8 mouse cellular contexts compared by ENCODE assay signal in the genomic region with DNA sequence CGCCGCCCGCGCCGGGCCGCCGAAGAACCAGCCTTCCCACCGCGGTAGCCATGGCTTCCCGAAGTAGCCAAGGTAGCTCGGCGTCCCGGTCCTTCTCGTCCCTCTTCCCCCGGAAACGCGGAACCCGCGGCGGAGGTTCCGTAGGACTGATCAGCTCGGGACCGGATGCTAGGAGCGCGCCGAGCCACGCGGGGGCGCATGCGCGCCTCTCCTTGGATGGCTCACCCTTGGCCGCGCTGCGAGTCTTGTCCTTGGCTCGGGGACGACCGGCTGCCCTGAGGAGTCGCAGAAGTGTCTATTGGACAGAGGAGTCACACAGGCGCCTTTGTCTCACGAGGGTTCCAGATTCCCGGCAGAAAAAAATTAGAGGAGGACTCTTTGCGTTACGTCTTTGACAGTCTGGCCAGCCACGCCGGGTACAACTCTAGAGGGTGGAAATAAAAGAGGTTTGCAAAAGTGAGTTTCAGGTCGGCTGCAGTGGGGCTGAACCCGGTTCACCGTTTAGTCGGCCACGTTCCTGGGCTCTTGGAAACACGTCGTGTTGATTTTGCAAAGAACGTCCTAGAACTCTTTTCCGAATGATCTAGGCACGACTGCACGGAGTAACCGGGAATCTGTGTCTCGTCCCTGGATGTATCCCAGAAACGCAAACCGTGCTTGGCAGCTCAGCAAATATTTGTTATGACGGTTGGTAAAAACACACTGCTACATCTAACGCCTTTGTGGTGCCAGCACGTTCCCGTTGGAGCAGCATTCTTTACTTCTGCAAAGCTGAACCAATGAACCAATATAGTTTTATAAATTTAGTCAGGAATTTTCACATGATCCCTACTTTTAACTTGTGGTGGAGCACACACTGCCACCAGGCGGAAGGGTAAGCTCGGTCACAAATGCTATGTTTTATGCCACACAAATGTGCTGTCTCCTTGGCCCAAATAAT. TPM values are rescaled to one million over a fixed set of nuclear protein-coding genes. Genes with fewer than 3 reads are reported as not detected.
DNase-seq lines count a peak whose midpoint lies in the region; ATAC-seq and TF ChIP-seq lines count a peak whose summit lies in the region.

A gene (minus strand): TSS at position 577 of the 940 bp plus-strand sequence.

- H3K27me3 ChIP-seq in heart, embryonic 11.5 days (ENCODE audit: control insufficient read depth, insufficient read depth, low read length): no peaks in the 10 kb centered on the region
- no peaks in the 10 kb centered on the region for H3K27me3 ChIP-seq in kidney, embryonic 16.5 days (ENCODE audit: insufficient read depth, low read length)
- H3K27me3 ChIP-seq in liver, adult 2 months (ENCODE audit: control insufficient read depth, insufficient read depth, low read length): no peaks in the 10 kb centered on the region
- H3K27me3 ChIP-seq in myocyte (ENCODE audit: control insufficient read depth, insufficient read depth, insufficient read length): no peaks in the 10 kb centered on the region
- no peaks in the 10 kb centered on the region for H3K27me3 ChIP-seq in splenic B cell, adult 2 months (ENCODE audit: control insufficient read depth, insufficient read depth, low read length, poor library complexity, severe bottlenecking)

- H3K4me1 ChIP-seq in heart, embryonic 11.5 days (ENCODE audit: control insufficient read depth, insufficient read depth, low read length): peaks cover 5% of the 10 kb centered on the region; the same call in 1 of the 2 replicates
- peaks cover 6% of the 10 kb centered on the region for H3K4me1 ChIP-seq in kidney, embryonic 16.5 days (ENCODE audit: insufficient read depth, low read length)
- H3K4me1 ChIP-seq in liver, adult 2 months (ENCODE audit: control insufficient read depth, insufficient read depth, low read length): peaks cover 10% of the 10 kb centered on the region

- TF ChIP-seq POLR2A in liver, adult 2 months (IDR thresholded peaks at IDR 0.05; ENCODE audit: extremely low read depth, insufficient read depth, low read length): 0 out of 2 replicates have a peak, but pooled peaks have one; percentile 43
- TF ChIP-seq POLR2A in myocyte (IDR thresholded peaks at IDR 0.05; ENCODE audit: insufficient read length, low read depth): peak; percentile 78

- peak within 1 kb of the TSS; percentile 74 for H3K4me3 ChIP-seq in heart, embryonic 11.5 days (ENCODE audit: low read depth, low read length)
- peak within 1 kb of the TSS; percentile 90 for H3K4me3 ChIP-seq in kidney, embryonic 16.5 days (ENCODE audit: low read length)
- peak within 1 kb of the TSS; percentile 77 for H3K4me3 ChIP-seq in liver, adult 2 months (ENCODE audit: insufficient read depth, low read depth, low read length)
- peak within 1 kb of the TSS; percentile 84 for H3K4me3 ChIP-seq in myocyte

- H3K79me2 ChIP-seq in liver, adult 2 months (ENCODE audit: control insufficient read depth, insufficient read depth, low read length): peaks cover 7% of the 10 kb centered on the region; the same call in 1 of the 2 replicates
- H3K79me2 ChIP-seq in myocyte (ENCODE audit: control insufficient read depth, insufficient read depth): peaks cover 14% of the 10 kb centered on the region

- peak; percentile 98 for ATAC-seq in erythroblast, adult 5-6 weeks (replicated peaks; ENCODE audit: low FRiP score, poor library complexity, severe bottlenecking)
- ATAC-seq in heart, embryonic 11.5 days (replicated peaks; ENCODE audit: insufficient number of reproducible peaks, low FRiP score, low TSS enrichment): peak; percentile 96
- peak; percentile 100 for ATAC-seq in kidney, embryonic 16.5 days (ENCODE audit: low FRiP score, low TSS enrichment)

- H3K9ac ChIP-seq in heart, embryonic 11.5 days (ENCODE audit: low read depth, low read length): peak within 1 kb of the TSS; percentile 81
- peak within 1 kb of the TSS; percentile 84 for H3K9ac ChIP-seq in kidney, embryonic 16.5 days (replicated peaks; ENCODE audit: low read length)
- H3K9ac ChIP-seq in liver, adult 2 months (ENCODE audit: low read depth, low read length): peak within 1 kb of the TSS; percentile 77

- 1% methylated on average over 65 of the region's 66 CpGs for WGBS in heart, embryonic 11.5 days (ENCODE audit: insufficient replicate concordance)
- under 1% methylated on average over 66 of the region's 66 CpGs for WGBS in kidney, embryonic 16.5 days
- under 1% methylated on average over 66 of the region's 66 CpGs for WGBS in liver, adult 2 months

- H3K27ac ChIP-seq in heart, embryonic 11.5 days (ENCODE audit: low read depth, low read length): peak within 1 kb of the TSS; percentile 43; the same call in 1 of the 2 replicates
- H3K27ac ChIP-seq in kidney, embryonic 16.5 days (ENCODE audit: low read length): peak within 1 kb of the TSS; percentile 51; the same call in 1 of the 2 replicates
- peak within 1 kb of the TSS; percentile 89 for H3K27ac ChIP-seq in liver, adult 2 months (replicated peaks; ENCODE audit: insufficient read depth, low read depth, low read length)

- TF ChIP-seq CTCF in liver, adult 2 months (IDR thresholded peaks at IDR 0.05; ENCODE audit: low read depth, low read length): peak; percentile 90

- no peak within 1 kb of the TSS for H3ac ChIP-seq in myocyte (ENCODE audit: control insufficient read depth, insufficient read length)

- H3K36me3 ChIP-seq in heart, embryonic 11.5 days (ENCODE audit: control insufficient read depth, insufficient read depth, low read length): no peaks in the 10 kb centered on the region
- peaks cover 16% of the 10 kb centered on the region for H3K36me3 ChIP-seq in kidney, embryonic 16.5 days (ENCODE audit: insufficient read depth, low read length)
- H3K36me3 ChIP-seq in liver, adult 2 months (ENCODE audit: control insufficient read depth, insufficient read depth, low read length): peaks cover 16% of the 10 kb centered on the region; the same call in 1 of the 2 replicates
- H3K36me3 ChIP-seq in myocyte (ENCODE audit: control insufficient read depth, insufficient read depth): peaks cover 19% of the 10 kb centered on the region
- 0 out of 2 replicates have a peak, but pooled peaks cover 3% of the 10 kb centered on the region for H3K36me3 ChIP-seq in splenic B cell, adult 2 months (ENCODE audit: control insufficient read depth, insufficient read depth, low read length, poor library complexity, severe bottlenecking)

- peak; percentile 98 for DNase-seq in B cell, adult 2 months
- DNase-seq in brain, adult 2 months (ENCODE audit: low read depth, low spot score): peak; percentile 98
- peak; percentile 81 for DNase-seq in liver, adult 2 months (ENCODE audit: extremely low read depth, low read depth, low spot score)
- DNase-seq in splenic B cell, adult 2 months (ENCODE audit: low read depth, low spot score): peak; percentile 96

- H3K9me3 ChIP-seq in heart, embryonic 11.5 days (replicated peaks; ENCODE audit: control insufficient read depth, low read length): no peaks in the 10 kb centered on the region
- H3K9me3 ChIP-seq in kidney, embryonic 16.5 days (ENCODE audit: low read length): no peaks in the 10 kb centered on the region

- peak within 1 kb of the TSS; percentile 73 for H3K4me2 ChIP-seq in heart, embryonic 11.5 days
- peak within 1 kb of the TSS; percentile 73 for H3K4me2 ChIP-seq in kidney, embryonic 16.5 days (replicated peaks; ENCODE audit: low read depth, low read length)
- peak within 1 kb of the TSS; percentile 96 for H3K4me2 ChIP-seq in myocyte (ENCODE audit: low read depth)

TF ChIP-seq in myocyte, 11 proteins besides CTCF, POLR2A, EP300 and RAD21:
- TF ChIP-seq MYOD1 (IDR thresholded peaks at IDR 0.05; ENCODE audit: control insufficient read depth in 1 of 3, insufficient read length in 2 of 3, low read depth in 2 of 3) (peak in 1 of 3 experiments; percentile 17), TCF12 (IDR thresholded peaks at IDR 0.05; ENCODE audit: insufficient read depth, poor library complexity, severe bottlenecking) (peak; percentile 2), MAX (IDR thresholded peaks at IDR 0.05; ENCODE audit: low read depth) (no peak), POLR2AphosphoS2 (IDR thresholded peaks at IDR 0.05; ENCODE audit: insufficient read length, low read depth) (peak; percentile 82), REST (IDR thresholded peaks at IDR 0.05; ENCODE audit: insufficient read depth, insufficient read length) (no peak), CEBPB (IDR thresholded peaks at IDR 0.05; ENCODE audit: insufficient read depth, poor library complexity, severe bottlenecking) (no peak), TCF3 (IDR thresholded peaks at IDR 0.05; ENCODE audit: insufficient read length, low read depth) (no peak), SRF (IDR thresholded peaks at IDR 0.05; ENCODE audit: control insufficient read depth, insufficient read length, low read depth) (no peak), USF1 (IDR thresholded peaks at IDR 0.05; ENCODE audit: low read depth) (no peak), MYOG (IDR thresholded peaks at IDR 0.05; ENCODE audit: control insufficient read depth in 1 of 3, insufficient read depth in 1 of 3, insufficient read length in 2 of 3, low read depth in 2 of 3) (peak in 1 of 3 experiments; percentile 44), E2F4 (IDR thresholded peaks at IDR 0.05; ENCODE audit: insufficient read depth) (peak; percentile 45)

RNA-seq across cellular contexts. Expression of the gene that starts here (rescaled TPM):
- total RNA-seq in erythroblast, adult 5-6 weeks (2015; ENCODE audit: low replicate concordance): 9.0 and 11.5 TPM in 2 replicates
- 7.4 and 8.5 TPM in 2 replicates for total RNA-seq in erythroblast, adult 5-6 weeks (2017; ENCODE audit: low replicate concordance)
- polyA plus RNA-seq in heart, embryonic 11.5 days (2014; fragmentation: Nextera tagmentation; extraction: Ambion mirVana): 51.4 and 53.0 TPM in 2 replicates
- polyA plus RNA-seq in kidney, embryonic 16.5 days (2015; fragmentation: Nextera tagmentation; extraction: Ambion mirVana): 50.7 and 54.1 TPM in 2 replicates
- 36.9 and 40.1 TPM in 2 replicates for total RNA-seq in liver, adult 2 months (2014; rRNA removed)
- polyA plus RNA-seq in liver, adult 2 months (2012; rRNA removed): 47.8 and 55.9 TPM in 2 replicates
- 36.6 TPM for polyA plus RNA-seq in myocyte (2012; fragmentation: generic; extraction: Trizol)

Comparison
In these comparisons a context has a peak if more than half of its experiments do, and no peak if none do; other contexts are left out.
1. Peak in every context shown above with its lines: DNase-seq, ATAC-seq, H3K4me3 ChIP-seq and H3K27ac ChIP-seq.